Mouse (Mus musculus) MEL (cell line): ENCODE data around the gene Spo11. TPM values are rescaled to one million over a fixed set of nuclear protein-coding genes. Genes with fewer than 3 reads are reported as not detected.

Source experiments
- DNase-seq: peaks from one replicate; pipeline ENCODE4 v3.0.0; 2011; ENCODE audit warnings: low read depth, low spot score
- H3K27ac ChIP-seq: 2 replicates; pipeline ENCODE4 v1.5.1; 2012; ENCODE audit warnings: low read depth, mild to moderate bottlenecking, control low read depth, low read length, moderate library complexity; ENCODE audit not compliant: control insufficient read depth
- H3K27me3 ChIP-seq, 2 experiments: fragments of 150-350 bp in 1 of 2; sonication (generic) in 1 of 2; 2 replicates each; pipeline ENCODE4 v1.6.1; 2012; ENCODE audit warnings: low read length in 2 of 2, mild to moderate bottlenecking in 2 of 2, improper control_type of control experiment in 1 of 2, moderate library complexity in 1 of 2; ENCODE audit not compliant: insufficient read depth in 2 of 2, control insufficient read depth in 1 of 2
- H3K36me3 ChIP-seq, 2 experiments: 2 replicates each; pipeline ENCODE4 v1.6.1; 2012 to 2014; ENCODE audit warnings: low read length in 2 of 2, improper control_type of control experiment in 1 of 2, inconsistent platforms in 1 of 2, mild to moderate bottlenecking in 1 of 2; ENCODE audit not compliant: insufficient read depth in 2 of 2, control insufficient read depth in 1 of 2
- H3K4me1 ChIP-seq, 2 experiments: fragments of 150-350 bp in 1 of 2; sonication (generic) in 1 of 2; 2 replicates each; pipeline ENCODE4 v1.6.1; 2012; ENCODE audit warnings: low read length in 2 of 2, improper control_type of control experiment in 1 of 2, mild to moderate bottlenecking in 1 of 2; ENCODE audit not compliant: insufficient read depth in 2 of 2, control insufficient read depth in 1 of 2
- H3K4me3 ChIP-seq, 2 experiments: fragments of 150-350 bp in 1 of 2; sonication (generic) in 1 of 2; 2 replicates each; pipeline ENCODE4 v1.5.1; 2012; ENCODE audit warnings: low read depth in 2 of 2, low read length in 2 of 2, mild to moderate bottlenecking in 2 of 2, moderate library complexity in 2 of 2, control low read depth in 1 of 2, improper control_type of control experiment in 1 of 2; ENCODE audit not compliant: control insufficient read depth in 1 of 2, insufficient read depth in 1 of 2
- H3K79me2 ChIP-seq: 2 replicates; pipeline ENCODE4 v1.6.1; 2012; ENCODE audit warnings: mild to moderate bottlenecking, low read length, moderate library complexity; ENCODE audit not compliant: control insufficient read depth, poor library complexity, insufficient read depth
- H3K9ac ChIP-seq: 2 replicates; pipeline ENCODE4 v1.6.1; 2012; ENCODE audit warnings: low read depth, mild to moderate bottlenecking, control low read depth, low read length, moderate library complexity; ENCODE audit not compliant: control insufficient read depth, poor library complexity, severe bottlenecking
- H3K9me3 ChIP-seq: fragments of 150-350 bp; sonication (generic); replicated peaks from 2 replicates; pipeline ENCODE4 v1.6.1; 2012; ENCODE audit warnings: mild to moderate bottlenecking, low read length, improper control_type of control experiment, moderate library complexity; ENCODE audit not compliant: insufficient read depth
- BHLHE40 ChIP-seq: IDR thresholded peaks from 2 replicates; pipeline ENCODE4 v1.6.1; 2012; ENCODE audit warnings: low read depth, mild to moderate bottlenecking, inconsistent platforms, low read length, improper control_type of control experiment, borderline replicate concordance
- CHD1 ChIP-seq: IDR thresholded peaks from 2 replicates; pipeline ENCODE4 v1.6.1; 2012; ENCODE audit warnings: low read depth, mild to moderate bottlenecking, inconsistent platforms, low read length, improper control_type of control experiment
- CHD2 ChIP-seq: IDR thresholded peaks from 2 replicates; pipeline ENCODE4 v1.6.1; 2011; ENCODE audit warnings: low read length, improper control_type of control experiment
- CTCF ChIP-seq, 3 experiments: IDR thresholded peaks in 2 of 3; conservative IDR thresholded peaks in 1 of 3; 2 replicates each; pipeline ENCODE4 v1.5.1; 2011 to 2012; ENCODE audit warnings: low read length in 3 of 3, low read depth in 2 of 3, mild to moderate bottlenecking in 2 of 3, improper control_type of control experiment in 1 of 3, inconsistent platforms in 1 of 3, mixed read lengths in 1 of 3, moderate library complexity in 1 of 3; ENCODE audit not compliant: control insufficient read depth in 1 of 3, insufficient read depth in 1 of 3, poor library complexity in 1 of 3, severe bottlenecking in 1 of 3
- E2F4 ChIP-seq: IDR thresholded peaks from 2 replicates; pipeline ENCODE4 v1.6.1; 2011; ENCODE audit warnings: low read depth, low read length, improper control_type of control experiment, borderline replicate concordance
- ELF1 ChIP-seq: IDR thresholded peaks from 2 replicates; pipeline ENCODE4 v1.6.1; 2014; ENCODE audit warnings: low read depth, mild to moderate bottlenecking, inconsistent platforms, low read length, improper control_type of control experiment, moderate library complexity
- EP300 ChIP-seq, 2 experiments: IDR thresholded peaks; 2 replicates each; pipeline ENCODE4 v1.6.1; 2011; ENCODE audit warnings: improper control_type of control experiment in 2 of 2, low read length in 2 of 2, low read depth in 1 of 2, mild to moderate bottlenecking in 1 of 2
- ETS1 ChIP-seq: IDR thresholded peaks from 2 replicates; pipeline ENCODE4 v1.6.1; 2012; ENCODE audit warnings: low read depth, mild to moderate bottlenecking, inconsistent platforms, low read length, improper control_type of control experiment, moderate library complexity
- GABPA ChIP-seq: IDR thresholded peaks from 2 replicates; pipeline ENCODE4 v1.6.1; 2012; ENCODE audit warnings: low read depth, mild to moderate bottlenecking, inconsistent platforms, low read length, improper control_type of control experiment, moderate library complexity
- GATA1 ChIP-seq: IDR thresholded peaks from 2 replicates; pipeline ENCODE4 v1.6.1; 2011; ENCODE audit warnings: low read depth, low read length, improper control_type of control experiment
- HCFC1 ChIP-seq: IDR thresholded peaks from 2 replicates; pipeline ENCODE4 v1.6.1; 2012; ENCODE audit warnings: low read depth, mild to moderate bottlenecking, inconsistent platforms, low read length, improper control_type of control experiment, moderate library complexity
- JUND ChIP-seq: IDR thresholded peaks from 2 replicates; pipeline ENCODE4 v1.6.1; 2011; ENCODE audit warnings: low read depth, mild to moderate bottlenecking, improper control_type of control experiment, low read length
- MAZ ChIP-seq: IDR thresholded peaks from 2 replicates; pipeline ENCODE4 v1.6.1; 2012; ENCODE audit warnings: low read depth, mild to moderate bottlenecking, inconsistent platforms, low read length, improper control_type of control experiment
- MEF2A ChIP-seq: IDR thresholded peaks from 2 replicates; pipeline ENCODE4 v1.6.1; 2014; ENCODE audit warnings: low read depth, mild to moderate bottlenecking, inconsistent platforms, low read length, improper control_type of control experiment; ENCODE audit not compliant: poor library complexity, insufficient replicate concordance, severe bottlenecking; ENCODE audit errors: extremely low read depth
- MXI1 ChIP-seq: IDR thresholded peaks from 2 replicates; pipeline ENCODE4 v1.6.1; 2011; ENCODE audit warnings: mild to moderate bottlenecking, low read depth, low read length, improper control_type of control experiment
- MYB ChIP-seq: IDR thresholded peaks from 2 replicates; pipeline ENCODE4 v1.6.1; 2011; ENCODE audit warnings: mild to moderate bottlenecking, low read depth, low read length, improper control_type of control experiment
- NELFE ChIP-seq: IDR thresholded peaks from 2 replicates; pipeline ENCODE4 v1.6.1; 2011; ENCODE audit warnings: low read depth, low read length, improper control_type of control experiment
- NRF1 ChIP-seq: IDR thresholded peaks from 2 replicates; pipeline ENCODE4 v1.6.1; 2014; ENCODE audit warnings: low read depth, mild to moderate bottlenecking, inconsistent platforms, low read length, improper control_type of control experiment, moderate library complexity; ENCODE audit not compliant: poor library complexity, insufficient read depth, severe bottlenecking
- POLR2A ChIP-seq, 2 experiments: IDR thresholded peaks; 2 replicates each; pipeline ENCODE4 v1.6.1; 2011 to 2012; ENCODE audit warnings: low read length in 2 of 2, mild to moderate bottlenecking in 2 of 2, control low read depth in 1 of 2, improper control_type of control experiment in 1 of 2, low read depth in 1 of 2, moderate library complexity in 1 of 2; ENCODE audit not compliant: control insufficient read depth in 1 of 2, insufficient read depth in 1 of 2, poor library complexity in 1 of 2
- POLR2AphosphoS2 ChIP-seq: IDR thresholded peaks from 2 replicates; pipeline ENCODE4 v1.6.1; 2011; ENCODE audit warnings: low read length, improper control_type of control experiment
- POLR2AphosphoS5 ChIP-seq: IDR thresholded peaks from 2 replicates; pipeline ENCODE4 v1.6.1; 2012; ENCODE audit warnings: low read depth, borderline replicate concordance, mild to moderate bottlenecking, inconsistent platforms, low read length, moderate library complexity, mixed read lengths
- RAD21 ChIP-seq: IDR thresholded peaks from 2 replicates; pipeline ENCODE4 v1.6.1; 2011; ENCODE audit warnings: mild to moderate bottlenecking, low read depth, low read length, improper control_type of control experiment
- SIN3A ChIP-seq: IDR thresholded peaks from 2 replicates; pipeline ENCODE4 v1.6.1; 2012; ENCODE audit warnings: low read length, improper control_type of control experiment, inconsistent platforms
- SMC3 ChIP-seq: IDR thresholded peaks from 2 replicates; pipeline ENCODE4 v1.6.1; 2011; ENCODE audit warnings: low read depth, low read length, improper control_type of control experiment
- TAL1 ChIP-seq: IDR thresholded peaks from 2 replicates; pipeline ENCODE4 v1.6.1; 2012; ENCODE audit warnings: mild to moderate bottlenecking, inconsistent platforms, low read length, moderate library complexity, mixed read lengths
- TBP ChIP-seq: IDR thresholded peaks from 2 replicates; pipeline ENCODE4 v1.8.0; 2011; ENCODE audit warnings: low read depth, low read length, improper control_type of control experiment
- TCF12 ChIP-seq: IDR thresholded peaks from 2 replicates; pipeline ENCODE4 v1.6.1; 2014; ENCODE audit warnings: low read depth, mild to moderate bottlenecking, inconsistent platforms, low read length, improper control_type of control experiment, moderate library complexity
- UBTF ChIP-seq: IDR thresholded peaks from 2 replicates; pipeline ENCODE4 v1.6.1; 2012; ENCODE audit warnings: low read depth, mild to moderate bottlenecking, inconsistent platforms, low read length, improper control_type of control experiment, moderate library complexity, borderline replicate concordance; ENCODE audit not compliant: insufficient read depth
- USF1 ChIP-seq: IDR thresholded peaks from 2 replicates; pipeline ENCODE4 v1.6.1; 2014; ENCODE audit warnings: low read depth, mild to moderate bottlenecking, inconsistent platforms, low read length, improper control_type of control experiment, moderate library complexity
- ZC3H11A ChIP-seq: IDR thresholded peaks from 2 replicates; pipeline ENCODE4 v1.6.1; 2012; ENCODE audit warnings: low read depth, mild to moderate bottlenecking, inconsistent platforms, low read length, improper control_type of control experiment
- ZMIZ1 ChIP-seq: IDR thresholded peaks from 2 replicates; pipeline ENCODE4 v1.6.1; 2012; ENCODE audit warnings: low read depth, mild to moderate bottlenecking, inconsistent platforms, low read length, improper control_type of control experiment, moderate library complexity
- polyA plus RNA-seq, 2 experiments: library from polyadenylated mRNA; stranded (reverse) in 1 of 2; unstranded in 1 of 2; fragments of >175 nt in 1 of 2; fragments of >200 nt in 1 of 2; gene quantifications; 2 replicates each; pipeline versions ENCODE4 v1.2.1 to v1.2.4; 2012; ENCODE audit warnings: low replicate concordance in 2 of 2, low read depth in 1 of 2; ENCODE audit not compliant: insufficient read length in 2 of 2, insufficient read depth in 1 of 2, missing spikeins in 1 of 2
- total RNA-seq: library from RNA; depleted of rRNA; stranded (reverse); fragments of 300-350 nt; gene quantifications from 2 replicates; pipeline ENCODE4 v1.2.3, GENCODE M21; 2012

The Spo11 gene
- total and polyA plus RNA-seq, 3 experiments = not detected

DNA sequence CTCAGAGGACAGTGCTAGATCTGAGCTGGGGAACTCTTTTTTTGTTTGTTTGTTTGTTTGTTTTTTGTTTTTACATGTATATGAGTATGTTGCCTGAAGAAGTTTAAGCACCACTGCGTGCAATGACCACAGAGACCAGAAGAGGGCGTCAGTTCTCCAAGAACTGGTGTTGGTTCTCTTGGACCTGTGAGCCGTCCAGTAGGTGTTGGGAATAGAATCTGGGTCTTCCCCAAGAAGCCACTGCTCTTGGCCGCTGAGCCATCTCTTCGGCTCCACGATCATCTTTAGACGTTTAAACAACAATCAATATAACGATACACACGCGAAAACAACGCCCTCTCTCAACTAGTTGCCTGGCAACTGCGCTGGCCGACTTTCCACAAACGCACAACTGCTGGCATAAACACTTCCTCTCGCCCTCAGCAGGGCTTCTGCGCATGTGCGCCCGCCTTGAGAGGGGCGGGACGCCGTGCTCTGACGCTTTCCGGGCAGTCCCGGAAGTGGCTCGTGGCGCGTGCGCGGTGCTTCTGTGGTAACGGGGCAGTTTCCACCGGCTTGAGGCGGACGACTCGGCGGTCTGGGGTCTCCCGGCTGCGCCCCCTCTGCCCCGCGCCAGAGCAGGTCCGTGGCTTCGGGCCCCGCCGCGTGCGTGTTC, 22.3 kb downstream of the Spo11 start, which contains the start of gene Rae1 (continued):
- no peak; the same call in 1 of the 2 replicates for TF ChIP-seq USF1
- 0 out of 2 replicates have a peak, but pooled peaks have one; percentile 17 for TF ChIP-seq TCF12
- peak; percentile 90; the same call in 1 of the 2 replicates for TF ChIP-seq MXI1
- TF ChIP-seq CHD2 = no peak
- peak; percentile 97 for TF ChIP-seq HCFC1
- TF ChIP-seq NRF1 = peak; percentile 95
- TF ChIP-seq BHLHE40 = no peak
- TF ChIP-seq POLR2A (IDR thresholded peaks at IDR 0.05; ENCODE audit: control insufficient read depth in 1 of 2, insufficient read depth in 1 of 2, low read depth in 1 of 2, low read length in 2 of 2, poor library complexity in 1 of 2) = peak; percentile 68 to 83; a peak in 2 of 4 replicates
- peak; percentile 98 for TF ChIP-seq ELF1
- no peak for TF ChIP-seq ETS1
- no peak for TF ChIP-seq TAL1
- TF ChIP-seq GABPA = no peak
- peak; percentile 75 to 96 (median 84) for TF ChIP-seq CTCF (IDR thresholded peaks at IDR 0.05 in 2 of 3, conservative IDR thresholded peaks at IDR 0.05 in 1 of 3; ENCODE audit: control insufficient read depth in 1 of 3, insufficient read depth in 1 of 3, low read depth in 2 of 3, low read length in 3 of 3, poor library complexity in 1 of 3, severe bottlenecking in 1 of 3)
- peak; percentile 68; the same call in 1 of the 2 replicates for TF ChIP-seq TBP
- TF ChIP-seq RAD21 = peak; percentile 89
- peak; percentile 81 for TF ChIP-seq NELFE

DNA sequence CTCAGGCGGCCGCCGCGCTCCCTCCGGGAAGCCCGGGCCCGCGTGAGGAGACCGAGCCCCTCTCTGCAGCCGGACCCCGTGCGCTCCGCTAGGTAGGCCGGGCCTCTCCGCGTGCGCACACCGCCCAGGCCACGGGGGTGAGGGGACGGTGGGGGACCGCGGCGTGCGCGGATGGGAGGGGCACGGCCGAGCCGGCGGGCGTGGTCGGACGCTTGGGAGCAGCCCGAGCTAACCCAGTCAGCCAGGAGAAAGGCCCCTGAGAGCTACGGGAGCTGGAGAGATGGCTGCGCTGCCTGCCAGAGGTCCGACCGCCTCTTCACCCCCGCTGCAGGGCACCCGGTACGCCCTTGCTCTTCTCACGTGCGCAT, 22.8 kb downstream of the Spo11 start:
- Histone ChIP-seq H3K36me3 (peaks cover 0 to 2% of the 10 kb centered on the region in 2 experiments; a peak in 1 of 4 replicates), H3K27me3 (no peaks in the 10 kb centered on the region; a peak in 1 of 4 replicates), H3K9me3 (no peaks in the 10 kb centered on the region), H3K79me2 (peaks cover 27% of the 10 kb centered on the region), H3K4me3 (peak overlapping the region; percentile 42 to 99), H3K4me1 (peaks cover 0 to 8% of the 10 kb centered on the region in 2 experiments; a peak in 2 of 4 replicates), H3K27ac (peak overlapping the region; percentile 39), H3K9ac (peak overlapping the region; percentile 84)
- peak; percentile 77 for DNase-seq
- TF ChIP-seq USF1 = 0 out of 2 replicates have a peak, but pooled peaks have one; percentile 36
- no peak for TF ChIP-seq GABPA
- no peak for TF ChIP-seq MYB
- TF ChIP-seq MAZ = peak; percentile 58; the same call in 1 of the 2 replicates
- TF ChIP-seq MXI1 = peak; percentile 84; the same call in 1 of the 2 replicates
- TF ChIP-seq MEF2A = no peak
- no peak for TF ChIP-seq GATA1
- TF ChIP-seq POLR2AphosphoS2 = no peak; the same call in 1 of the 2 replicates
- no peak for TF ChIP-seq JUND
- TF ChIP-seq ZMIZ1 = no peak
- TF ChIP-seq CTCF (IDR thresholded peaks at IDR 0.05 in 2 of 3, conservative IDR thresholded peaks at IDR 0.05 in 1 of 3; ENCODE audit: control insufficient read depth in 1 of 3, insufficient read depth in 1 of 3, low read depth in 2 of 3, low read length in 3 of 3, poor library complexity in 1 of 3, severe bottlenecking in 1 of 3) = no peak
- no peak for TF ChIP-seq E2F4
- no peak for TF ChIP-seq EP300 (IDR thresholded peaks at IDR 0.05; ENCODE audit: low read depth in 1 of 2, low read length in 2 of 2)
- no peak for TF ChIP-seq POLR2AphosphoS5
- 0 out of 2 replicates have a peak, but pooled peaks have one; percentile 64 for TF ChIP-seq UBTF
- TF ChIP-seq CHD2 = no peak
- TF ChIP-seq SMC3 = no peak
- TF ChIP-seq NRF1 = no peak
- TF ChIP-seq ZC3H11A = no peak
- 0 out of 2 replicates have a peak, but pooled peaks have one; percentile 14 for TF ChIP-seq ETS1
- TF ChIP-seq ELF1 = no peak
- TF ChIP-seq SIN3A = peak; percentile 22; the same call in 1 of the 2 replicates
- TF ChIP-seq TBP = no peak
- no peak for TF ChIP-seq CHD1
